Mouse (Mus musculus) kidney, postnatal 36 days (tissue): ENCODE measurements around the gene Sele.

Experiments
- DNase-seq, 2 experiments: peaks; one replicate each; pipeline ENCODE4 v3.0.0; 2021 to 2022; ENCODE audit warnings: mixed read lengths in 2 of 2

Gene Sele

GRCm38 (mm10) chr1:164073091-164073490, 25.1 kb downstream of the Sele start:
- DNase-seq = no peak

- no peak for DNase-seq
Observed at GRCm38 (mm10) chr1:164073803-164074202, 25.8 kb downstream of the Sele start.

GRCm38 (mm10) chr1:164074606-164075140, 26.6 kb downstream of the Sele start:
- no peak for DNase-seq

- DNase-seq = no peak
Observed at GRCm38 (mm10) chr1:164075416-164075815, 27.4 kb downstream of the Sele start.

GRCm38 (mm10) chr1:164076441-164076840, 28.4 kb downstream of the Sele start:
- DNase-seq = no peak

- no peak for DNase-seq
Observed at GRCm38 (mm10) chr1:164077031-164077430, 29.0 kb downstream of the Sele start.

- DNase-seq = no peak
Observed at GRCm38 (mm10) chr1:164078323-164078741, 30.3 kb downstream of the Sele start.

GRCm38 (mm10) chr1:164079091-164079490, 31.1 kb downstream of the Sele start:
- no peak for DNase-seq

GRCm38 (mm10) chr1:164083046-164083445, 35.0 kb downstream of the Sele start:
- no peak for DNase-seq

- no peak for DNase-seq
Observed at GRCm38 (mm10) chr1:164086797-164087196, 38.8 kb downstream of the Sele start.

- DNase-seq = no peak
Observed at GRCm38 (mm10) chr1:164087872-164088271, 39.8 kb downstream of the Sele start.

- peak; percentile 29 to 43 for DNase-seq
Observed at GRCm38 (mm10) chr1:164096780-164097179, 48.7 kb downstream of the Sele start.

- no peak for DNase-seq
Observed at GRCm38 (mm10) chr1:164097911-164098310, 49.9 kb downstream of the Sele start.

GRCm38 (mm10) chr1:164098372-164098771, 50.3 kb downstream of the Sele start:
- DNase-seq = no peak
